Mouse (Mus musculus): Measurements from ENCODE around the gene Bicc1. TPM values are rescaled to one million over a fixed set of nuclear protein-coding genes. Genes with fewer than 3 reads are reported as not detected.

Gene Bicc1
- polyA plus RNA-seq, 1 experiment from 2014 or later: 6.5 TPM

- WGBS: 77% methylated on average over 13 of the region's 13 CpGs
These were observed 240.4 kb downstream of the Bicc1 start for GRCm38 (mm10) chr10:70919031-70919663.

GRCm38 (mm10) chr10:70916697-70917096, 242.8 kb downstream of the Bicc1 start:
- Histone ChIP-seq H3K4me3 (no peak overlapping the region), H3K9ac (no peak overlapping the region), H3K4me1 (replicated peaks) (no peaks in the 10 kb centered on the region), H3K9me3 (no peaks in the 10 kb centered on the region), H3K36me3 (no peaks in the 10 kb centered on the region), H3K4me2 (no peak overlapping the region), H3K27ac (replicated peaks) (no peak overlapping the region), H3K27me3 (no peaks in the 10 kb centered on the region)
- 92% methylated on average over 6 of the region's 6 CpGs for WGBS
- no peak for ATAC-seq (ENCODE audit: low FRiP score, low read depth)

More at GRCm38 (mm10) chr10:70919031-70919663, 240.4 kb downstream of the Bicc1 start:
- Histone ChIP-seq H3K27me3 (no peaks in the 10 kb centered on the region), H3K4me3 (no peak overlapping the region), H3K27ac (replicated peaks) (no peak overlapping the region), H3K9me3 (no peaks in the 10 kb centered on the region), H3K36me3 (no peaks in the 10 kb centered on the region), H3K4me1 (replicated peaks) (no peaks in the 10 kb centered on the region), H3K4me2 (no peak overlapping the region), H3K9ac (no peak overlapping the region)
- no peak for ATAC-seq (ENCODE audit: low FRiP score, low read depth)

GRCm38 (mm10) chr10:70915096-70915495, 244.4 kb downstream of the Bicc1 start:
- Histone ChIP-seq H3K27ac (replicated peaks) (no peak overlapping the region), H3K4me1 (replicated peaks) (no peaks in the 10 kb centered on the region), H3K4me2 (no peak overlapping the region), H3K27me3 (no peaks in the 10 kb centered on the region), H3K36me3 (no peaks in the 10 kb centered on the region), H3K4me3 (no peak overlapping the region), H3K9me3 (no peaks in the 10 kb centered on the region), H3K9ac (no peak overlapping the region)
- 92% methylated on average over 6 of the region's 6 CpGs for WGBS
- ATAC-seq (ENCODE audit: low FRiP score, low read depth): no peak

- H3K27ac ChIP-seq (replicated peaks): no peak overlapping the region
- H3K27me3 ChIP-seq: no peaks in the 10 kb centered on the region
- no peaks in the 10 kb centered on the region for H3K36me3 ChIP-seq
- no peak overlapping the region for H3K9ac ChIP-seq
- ATAC-seq (ENCODE audit: low FRiP score, low read depth): no peak
- H3K4me2 ChIP-seq: no peak overlapping the region
- 66% methylated on average over 7 of the region's 7 CpGs for WGBS
- H3K4me3 ChIP-seq: no peak overlapping the region
- H3K9me3 ChIP-seq: no peaks in the 10 kb centered on the region
- H3K4me1 ChIP-seq (replicated peaks): no peaks in the 10 kb centered on the region; the same call in none of the 2 replicates
These were observed 255.6 kb downstream of the Bicc1 start for GRCm38 (mm10) chr10:70903936-70904335.

- Histone ChIP-seq H3K36me3 (no peaks in the 10 kb centered on the region), H3K4me2 (no peak overlapping the region), H3K27ac (replicated peaks) (no peak overlapping the region), H3K9me3 (no peaks in the 10 kb centered on the region), H3K27me3 (no peaks in the 10 kb centered on the region), H3K4me3 (no peak overlapping the region), H3K9ac (no peak overlapping the region), H3K4me1 (replicated peaks) (no peaks in the 10 kb centered on the region; the same call in none of the 2 replicates)
- 56% methylated on average over 5 of the region's 5 CpGs for WGBS
- ATAC-seq (ENCODE audit: low FRiP score, low read depth): peak; percentile 55; the same call in 1 of the 2 replicates
These were observed 256.6 kb downstream of the Bicc1 start for GRCm38 (mm10) chr10:70902751-70903485.

- no peak for ATAC-seq (ENCODE audit: low FRiP score, low read depth)
- H3K4me3 ChIP-seq: no peak overlapping the region
- H3K9me3 ChIP-seq: no peaks in the 10 kb centered on the region
- no peak overlapping the region for H3K9ac ChIP-seq
- H3K27ac ChIP-seq (replicated peaks): no peak overlapping the region
- WGBS: 65% methylated on average over 11 of the region's 11 CpGs
- no peak overlapping the region for H3K4me2 ChIP-seq
- H3K27me3 ChIP-seq: no peaks in the 10 kb centered on the region
- H3K4me1 ChIP-seq (replicated peaks): no peaks in the 10 kb centered on the region; the same call in none of the 2 replicates
- H3K36me3 ChIP-seq: no peaks in the 10 kb centered on the region
These were observed 258.2 kb downstream of the Bicc1 start for GRCm38 (mm10) chr10:70901193-70901875.

- WGBS: 89% methylated on average over 8 of the region's 8 CpGs
- Histone ChIP-seq H3K9me3 (no peaks in the 10 kb centered on the region), H3K4me3 (no peak overlapping the region), H3K4me2 (no peak overlapping the region), H3K36me3 (no peaks in the 10 kb centered on the region), H3K27me3 (no peaks in the 10 kb centered on the region), H3K9ac (no peak overlapping the region), H3K27ac (replicated peaks) (no peak overlapping the region), H3K4me1 (replicated peaks) (no peaks in the 10 kb centered on the region; the same call in 1 of the 2 replicates)
- ATAC-seq (ENCODE audit: low FRiP score, low read depth): no peak
These were observed 263.6 kb downstream of the Bicc1 start for GRCm38 (mm10) chr10:70895891-70896290.

GRCm38 (mm10) chr10:70878046-70878445, 281.5 kb downstream of the Bicc1 start:
- no peak overlapping the region for H3K9ac ChIP-seq
- ATAC-seq (ENCODE audit: low FRiP score, low read depth): no peak
- no peaks in the 10 kb centered on the region for H3K36me3 ChIP-seq
- no peak overlapping the region for H3K27ac ChIP-seq (replicated peaks)
- no peak overlapping the region for H3K4me2 ChIP-seq
- 82% methylated on average over 1 of the region's 1 CpGs for WGBS
- no peak overlapping the region for H3K4me3 ChIP-seq
- H3K4me1 ChIP-seq (replicated peaks): peaks cover 3% of the 10 kb centered on the region; the same call in 1 of the 2 replicates
- no peaks in the 10 kb centered on the region for H3K9me3 ChIP-seq
- no peaks in the 10 kb centered on the region for H3K27me3 ChIP-seq

- H3K9ac ChIP-seq: no peak overlapping the region
- H3K27me3 ChIP-seq: no peaks in the 10 kb centered on the region
- no peaks in the 10 kb centered on the region for H3K9me3 ChIP-seq
- 85% methylated on average over 8 of the region's 8 CpGs for WGBS
- no peak overlapping the region for H3K27ac ChIP-seq (replicated peaks)
- no peak overlapping the region for H3K4me3 ChIP-seq
- no peak overlapping the region for H3K4me2 ChIP-seq
- no peak for ATAC-seq (ENCODE audit: low FRiP score, low read depth)
- H3K4me1 ChIP-seq (replicated peaks): peaks cover 3% of the 10 kb centered on the region; the same call in 1 of the 2 replicates
- H3K36me3 ChIP-seq: no peaks in the 10 kb centered on the region
These were observed 281.9 kb downstream of the Bicc1 start for GRCm38 (mm10) chr10:70877631-70878030.

- 43% methylated on average over 9 of the region's 9 CpGs for WGBS
- no peak overlapping the region for H3K27ac ChIP-seq (replicated peaks)
- peak; percentile 61; the same call in 1 of the 2 replicates for ATAC-seq (ENCODE audit: low FRiP score, low read depth)
- no peaks in the 10 kb centered on the region for H3K27me3 ChIP-seq
- no peak overlapping the region for H3K9ac ChIP-seq
- H3K36me3 ChIP-seq: no peaks in the 10 kb centered on the region
- H3K9me3 ChIP-seq: no peaks in the 10 kb centered on the region
- no peak overlapping the region for H3K4me2 ChIP-seq
- H3K4me3 ChIP-seq: no peak overlapping the region
- H3K4me1 ChIP-seq (replicated peaks): peaks cover 3% of the 10 kb centered on the region; the same call in 1 of the 2 replicates
These were observed 283.0 kb downstream of the Bicc1 start for GRCm38 (mm10) chr10:70876522-70876921.

GRCm38 (mm10) chr10:70876119-70876518, 283.4 kb downstream of the Bicc1 start:
- Histone ChIP-seq H3K4me3 (no peak overlapping the region), H3K36me3 (no peaks in the 10 kb centered on the region), H3K4me2 (no peak overlapping the region), H3K27me3 (no peaks in the 10 kb centered on the region), H3K9me3 (no peaks in the 10 kb centered on the region), H3K4me1 (replicated peaks) (peaks cover 3% of the 10 kb centered on the region; the same call in 1 of the 2 replicates), H3K27ac (replicated peaks) (no peak overlapping the region), H3K9ac (no peak overlapping the region)
- 66% methylated on average over 8 of the region's 8 CpGs for WGBS
- ATAC-seq (ENCODE audit: low FRiP score, low read depth): no peak

- no peak for ATAC-seq (ENCODE audit: low FRiP score, low read depth)
- WGBS: 22% methylated on average over 12 of the region's 12 CpGs
- Histone ChIP-seq H3K36me3 (no peaks in the 10 kb centered on the region), H3K9ac (no peak overlapping the region), H3K4me2 (peak overlapping the region; percentile 31), H3K27me3 (no peaks in the 10 kb centered on the region), H3K4me1 (replicated peaks) (peaks cover 3% of the 10 kb centered on the region; the same call in 1 of the 2 replicates), H3K4me3 (no peak overlapping the region), H3K27ac (replicated peaks) (no peak overlapping the region), H3K9me3 (no peaks in the 10 kb centered on the region)
These were observed 284.4 kb downstream of the Bicc1 start for GRCm38 (mm10) chr10:70874994-70875538.

All from hindbrain, embryonic 15.5 days (tissue).